Mouse (Mus musculus): Measurements from ENCODE around the gene Itga3. TPM values are rescaled to one million over a fixed set of nuclear protein-coding genes. Genes with fewer than 3 reads are reported as not detected.
A peak's percentile ranks its signal among the peaks of the same experiment; 100 is the strongest.

The Itga3 gene
- polyA plus RNA-seq (2011; ENCODE audit: insufficient read depth, insufficient read length, low read depth, missing spikeins): 86.4 and 92.1 TPM in 2 replicates

DNA sequence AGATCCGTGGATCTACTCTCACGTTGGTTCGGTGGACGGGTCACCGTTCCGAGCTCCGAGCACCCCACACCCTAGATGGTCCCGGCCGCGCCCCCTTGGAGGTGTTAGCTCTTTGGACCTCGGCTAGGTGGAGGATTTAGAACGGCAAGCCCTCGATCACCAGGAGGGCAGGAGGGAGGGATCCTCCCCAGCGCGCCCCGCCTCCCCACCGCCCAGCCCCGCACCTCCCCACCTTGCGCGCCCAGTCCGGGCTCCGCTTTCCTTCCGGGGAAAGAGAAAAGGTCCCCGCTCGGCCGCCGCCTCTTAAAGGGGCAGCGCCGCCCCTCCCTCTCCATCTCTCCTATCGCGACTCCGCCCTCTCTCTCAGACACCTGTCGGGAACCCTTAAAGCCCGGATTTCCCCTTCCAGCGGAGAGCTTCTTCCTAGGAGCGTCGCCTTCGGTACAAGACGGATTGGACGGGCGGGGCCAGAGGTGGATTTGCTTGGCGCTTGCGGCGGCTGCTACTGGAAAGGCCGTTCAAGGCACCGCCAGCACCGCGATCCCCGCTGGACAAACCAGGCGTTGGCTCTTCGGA, at the start of gene Itga3:
Gene Itga3 (minus strand): TSS at position 266 of the 576 bp plus-strand sequence.
- TF ChIP-seq POLR2A (IDR thresholded peaks at IDR 0.05; ENCODE audit: insufficient read depth, low read length) (no peak), EP300 (IDR thresholded peaks at IDR 0.05; ENCODE audit: insufficient read depth, low read depth, low read length) (0 out of 2 replicates have a peak, but pooled peaks have one; percentile 38)
- H3K9ac ChIP-seq (ENCODE audit: low read depth, poor library complexity, severe bottlenecking): peak within 1 kb of the TSS; percentile 81
- no peaks in the 10 kb centered on the region for H3K9me3 ChIP-seq (replicated peaks; ENCODE audit: control insufficient read depth, insufficient read depth, low read length, poor library complexity, severe bottlenecking)
- peak within 1 kb of the TSS; percentile 63; the same call in 1 of the 2 replicates for H3K27ac ChIP-seq (ENCODE audit: insufficient read depth, low read length)
- H3K27me3 ChIP-seq (ENCODE audit: control insufficient read depth, insufficient read depth, low read length, poor library complexity, severe bottlenecking): no peaks in the 10 kb centered on the region
- peak within 1 kb of the TSS; percentile 82 for H3K4me3 ChIP-seq (ENCODE audit: low read depth, low read length)
- H3K4me1 ChIP-seq (ENCODE audit: control insufficient read depth, insufficient read depth, low read length): peaks cover 11% of the 10 kb centered on the region
- H3K36me3 ChIP-seq (ENCODE audit: control insufficient read depth, insufficient read depth, low read length, poor library complexity, severe bottlenecking): no peaks in the 10 kb centered on the region

DNA sequence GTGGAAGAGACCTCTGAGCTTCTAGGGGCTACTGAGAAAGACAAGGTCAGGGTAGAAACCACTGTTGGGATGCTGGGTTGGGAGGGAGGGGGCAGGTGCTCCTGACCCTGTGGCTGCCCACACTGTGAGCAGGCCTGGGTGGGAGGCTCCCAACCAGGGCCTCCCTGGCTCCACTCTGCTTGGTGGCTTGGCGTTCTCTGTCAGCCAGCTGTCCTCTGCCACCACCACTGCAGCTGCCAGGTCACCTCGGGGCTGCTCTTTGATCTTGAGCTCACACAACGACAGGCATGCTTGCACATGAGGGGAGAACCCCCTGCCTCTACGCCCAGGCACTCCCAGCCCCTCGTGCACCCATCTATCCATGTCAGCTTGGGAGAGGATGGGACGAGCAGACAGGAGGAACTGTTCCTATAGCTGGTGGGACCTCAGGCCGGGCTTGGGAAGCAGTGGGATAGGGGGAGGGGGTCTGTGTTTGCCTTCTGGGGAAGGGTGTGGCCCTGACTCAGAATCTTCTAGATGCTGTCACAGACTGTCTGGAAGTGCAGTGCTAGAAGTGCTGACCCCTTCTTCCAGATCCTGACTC, 48.9 kb upstream of the Itga3 start:
- Histone ChIP-seq H3K36me3 (ENCODE audit: control insufficient read depth, insufficient read depth, low read length, poor library complexity, severe bottlenecking) (no peaks in the 10 kb centered on the region), H3K9me3 (replicated peaks; ENCODE audit: control insufficient read depth, insufficient read depth, low read length, poor library complexity, severe bottlenecking) (no peaks in the 10 kb centered on the region), H3K4me1 (ENCODE audit: control insufficient read depth, insufficient read depth, low read length) (peaks cover 5% of the 10 kb centered on the region), H3K9ac (ENCODE audit: low read depth, poor library complexity, severe bottlenecking) (no peak overlapping the region), H3K4me3 (ENCODE audit: low read depth, low read length) (no peak overlapping the region), H3K27me3 (ENCODE audit: control insufficient read depth, insufficient read depth, low read length, poor library complexity, severe bottlenecking) (peaks cover 12% of the 10 kb centered on the region), H3K27ac (ENCODE audit: insufficient read depth, low read length) (no peak overlapping the region)
- no peak for TF ChIP-seq CTCF (IDR thresholded peaks at IDR 0.05; ENCODE audit: low read depth, low read length)
- TF ChIP-seq EP300 (IDR thresholded peaks at IDR 0.05; ENCODE audit: insufficient read depth, low read depth, low read length): no peak
- TF ChIP-seq POLR2A (IDR thresholded peaks at IDR 0.05; ENCODE audit: insufficient read depth, low read length): no peak

DNA sequence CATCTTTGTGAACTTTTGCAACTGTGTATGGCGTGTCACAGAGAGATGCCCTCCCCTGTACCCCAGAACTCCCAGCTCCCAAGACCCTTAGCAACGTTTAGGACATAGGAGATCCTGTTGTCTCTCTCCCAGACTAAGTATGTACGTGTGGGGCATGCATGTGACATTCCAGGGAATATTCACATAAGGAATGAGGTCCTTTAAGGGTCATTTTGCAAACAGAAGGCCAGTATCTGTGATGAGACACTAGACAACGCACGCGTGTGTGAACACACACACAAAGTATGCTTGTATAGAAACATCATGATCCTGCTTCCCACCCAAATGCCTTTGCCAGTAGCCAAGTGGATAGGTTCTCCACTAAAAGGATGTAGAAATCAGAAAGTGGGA, 45.5 kb upstream of the Itga3 start:
- Histone ChIP-seq H3K4me1 (ENCODE audit: control insufficient read depth, insufficient read depth, low read length) (peaks cover 2% of the 10 kb centered on the region), H3K9me3 (replicated peaks; ENCODE audit: control insufficient read depth, insufficient read depth, low read length, poor library complexity, severe bottlenecking) (no peaks in the 10 kb centered on the region), H3K36me3 (ENCODE audit: control insufficient read depth, insufficient read depth, low read length, poor library complexity, severe bottlenecking) (no peaks in the 10 kb centered on the region), H3K27ac (ENCODE audit: insufficient read depth, low read length) (no peak overlapping the region), H3K27me3 (ENCODE audit: control insufficient read depth, insufficient read depth, low read length, poor library complexity, severe bottlenecking) (peaks cover 17% of the 10 kb centered on the region), H3K4me3 (ENCODE audit: low read depth, low read length) (no peak overlapping the region), H3K9ac (ENCODE audit: low read depth, poor library complexity, severe bottlenecking) (no peak overlapping the region)
- TF ChIP-seq CTCF (IDR thresholded peaks at IDR 0.05; ENCODE audit: low read depth, low read length) (no peak), POLR2A (IDR thresholded peaks at IDR 0.05; ENCODE audit: insufficient read depth, low read length) (no peak), EP300 (IDR thresholded peaks at IDR 0.05; ENCODE audit: insufficient read depth, low read depth, low read length) (no peak)

DNA sequence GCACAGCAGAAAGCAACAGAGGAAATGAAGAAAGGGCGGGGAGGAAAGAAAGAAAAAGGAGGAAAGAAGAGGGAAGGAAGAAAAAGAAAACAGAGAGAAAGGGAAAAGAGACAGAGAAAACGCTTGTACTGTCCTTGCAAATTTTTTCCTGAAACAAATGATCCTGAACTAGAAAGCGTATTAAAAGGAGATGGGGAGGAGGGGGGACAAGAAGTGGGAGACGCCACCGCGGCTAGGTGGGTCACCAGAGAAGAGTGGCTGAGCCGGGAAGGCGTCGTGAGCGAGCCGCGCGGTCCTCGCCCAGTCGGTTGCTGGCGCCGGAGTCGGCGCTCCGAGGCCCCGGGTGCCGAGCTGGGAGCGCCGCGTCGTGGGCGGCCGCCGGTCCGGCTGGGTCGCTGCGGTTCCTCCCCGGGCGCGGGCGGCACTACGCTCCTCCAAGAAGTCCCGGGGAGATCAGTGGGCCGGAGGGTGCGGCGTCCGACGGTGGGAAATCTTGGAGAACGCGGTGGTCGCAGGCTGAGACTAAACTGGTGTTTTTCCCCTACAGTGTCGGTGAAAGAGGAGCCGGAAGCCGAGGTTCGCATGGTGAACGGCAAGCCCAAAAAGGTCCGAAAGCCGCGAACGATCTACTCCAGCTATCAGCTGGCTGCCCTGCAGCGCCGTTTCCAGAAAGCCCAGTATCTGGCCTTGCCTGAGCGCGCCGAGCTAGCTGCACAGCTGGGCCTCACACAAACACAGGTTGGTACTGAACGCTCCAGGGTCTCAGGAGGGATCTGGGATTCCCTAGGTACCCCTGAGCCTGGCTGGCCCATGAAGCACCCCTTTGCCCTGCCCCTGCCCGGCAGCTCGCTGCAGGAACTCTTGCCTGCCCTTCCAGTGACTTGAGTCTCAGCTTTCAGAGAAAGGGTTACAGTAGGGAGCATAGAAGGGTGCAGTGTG, 44.8 kb upstream of the Itga3 start:
- peaks cover 17% of the 10 kb centered on the region for H3K27me3 ChIP-seq (ENCODE audit: control insufficient read depth, insufficient read depth, low read length, poor library complexity, severe bottlenecking)
- no peaks in the 10 kb centered on the region for H3K9me3 ChIP-seq (replicated peaks; ENCODE audit: control insufficient read depth, insufficient read depth, low read length, poor library complexity, severe bottlenecking)
- H3K4me1 ChIP-seq (ENCODE audit: control insufficient read depth, insufficient read depth, low read length): peaks cover 2% of the 10 kb centered on the region
- TF ChIP-seq CTCF (IDR thresholded peaks at IDR 0.05; ENCODE audit: low read depth, low read length): no peak
- no peak for TF ChIP-seq POLR2A (IDR thresholded peaks at IDR 0.05; ENCODE audit: insufficient read depth, low read length)
- TF ChIP-seq EP300 (IDR thresholded peaks at IDR 0.05; ENCODE audit: insufficient read depth, low read depth, low read length): no peak
- H3K4me3 ChIP-seq (ENCODE audit: low read depth, low read length): peak overlapping the region; percentile 27
- H3K27ac ChIP-seq (ENCODE audit: insufficient read depth, low read length): no peak overlapping the region
- no peaks in the 10 kb centered on the region for H3K36me3 ChIP-seq (ENCODE audit: control insufficient read depth, insufficient read depth, low read length, poor library complexity, severe bottlenecking)
- H3K9ac ChIP-seq (ENCODE audit: low read depth, poor library complexity, severe bottlenecking): peak overlapping the region; percentile 54

DNA sequence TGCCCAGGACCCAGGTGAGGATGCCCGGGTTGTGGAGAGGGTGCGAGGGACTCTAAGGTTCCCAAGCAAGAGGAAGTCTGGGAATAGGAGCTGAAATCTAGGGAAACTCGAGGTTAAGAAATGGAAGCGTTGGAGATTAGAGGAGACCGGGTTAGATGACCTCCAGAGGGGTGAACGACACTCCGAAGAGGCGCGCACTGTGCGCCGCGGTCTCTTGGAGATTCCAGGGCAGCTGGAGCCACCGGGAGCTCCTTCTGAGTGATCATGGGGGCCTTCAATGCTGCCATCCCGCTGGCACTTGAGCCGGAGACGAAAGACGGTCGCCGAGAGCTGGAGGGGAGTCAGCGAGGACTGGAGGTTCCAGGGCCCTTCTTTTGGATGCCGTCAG, 44.0 kb upstream of the Itga3 start:
- peaks cover 2% of the 10 kb centered on the region for H3K4me1 ChIP-seq (ENCODE audit: control insufficient read depth, insufficient read depth, low read length)
- no peaks in the 10 kb centered on the region for H3K9me3 ChIP-seq (replicated peaks; ENCODE audit: control insufficient read depth, insufficient read depth, low read length, poor library complexity, severe bottlenecking)
- H3K9ac ChIP-seq (ENCODE audit: low read depth, poor library complexity, severe bottlenecking): peak overlapping the region; percentile 54
- H3K36me3 ChIP-seq (ENCODE audit: control insufficient read depth, insufficient read depth, low read length, poor library complexity, severe bottlenecking): no peaks in the 10 kb centered on the region
- H3K27me3 ChIP-seq (ENCODE audit: control insufficient read depth, insufficient read depth, low read length, poor library complexity, severe bottlenecking): peaks cover 17% of the 10 kb centered on the region
- no peak for TF ChIP-seq POLR2A (IDR thresholded peaks at IDR 0.05; ENCODE audit: insufficient read depth, low read length)
- no peak overlapping the region for H3K27ac ChIP-seq (ENCODE audit: insufficient read depth, low read length)
- H3K4me3 ChIP-seq (ENCODE audit: low read depth, low read length): peak overlapping the region; percentile 64
